ENCODE assay signal across 26 mouse cellular contexts in the genomic region with DNA sequence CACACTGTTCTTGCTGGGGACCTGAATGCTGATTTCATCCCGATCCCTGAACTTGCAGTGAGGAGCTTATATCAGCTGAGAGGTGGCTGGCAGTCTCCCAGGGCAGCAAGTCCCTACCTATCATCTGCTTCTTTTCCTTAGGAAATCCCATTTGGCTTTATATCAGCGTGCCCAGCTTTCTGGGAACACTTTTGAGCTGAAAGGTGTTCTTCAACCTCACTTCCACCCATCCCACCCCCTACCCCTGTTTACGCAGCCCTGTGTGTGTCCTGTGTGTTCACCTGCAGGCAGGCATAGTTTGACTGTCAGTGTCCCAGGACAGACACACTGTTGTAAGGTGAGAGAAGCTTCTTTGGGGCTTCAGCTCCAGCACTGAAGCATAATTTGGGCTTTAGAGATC.
"Had no signal": no experiment of that assay in that cellular context is flagged by ENCODE, and none has a peak within 500 bp of the region (broad histone marks: within the 10 kb centered on the region; RNA-seq: fewer than 3 reads in every experiment).

No protein-coding gene starts in this region.

- H3K27ac ChIP-seq: hindbrain, embryonic 13.5 days; hindbrain, embryonic 15.5 days; hindbrain, postnatal 0 days; kidney, embryonic 15.5 days; kidney, postnatal 0 days; limb, embryonic 12.5 days; liver, embryonic 13.5 days; liver, embryonic 15.5 days had no signal

- H3K9me3 ChIP-seq: heart, embryonic 12.5 days; hindbrain, embryonic 13.5 days; hindbrain, embryonic 15.5 days; kidney, embryonic 15.5 days; limb, embryonic 12.5 days; liver, embryonic 13.5 days; liver, embryonic 15.5 days had no signal

- H3K4me3 ChIP-seq: heart, embryonic 12.5 days; hindbrain, embryonic 13.5 days; hindbrain, embryonic 15.5 days; kidney, embryonic 15.5 days; limb, embryonic 12.5 days; liver, embryonic 13.5 days; liver, embryonic 15.5 days had no signal

- H3K36me3 ChIP-seq: heart, embryonic 12.5 days; hindbrain, embryonic 13.5 days; hindbrain, embryonic 15.5 days; kidney, embryonic 15.5 days; limb, embryonic 12.5 days; liver, embryonic 13.5 days; liver, embryonic 15.5 days had no signal

- H3K4me2 ChIP-seq: heart, embryonic 12.5 days; hindbrain, embryonic 13.5 days; hindbrain, embryonic 15.5 days; kidney, embryonic 15.5 days; limb, embryonic 12.5 days; liver, embryonic 11.5 days; liver, embryonic 13.5 days; liver, embryonic 15.5 days had no signal

- DNase-seq: gastrocnemius, postnatal 14 days; gastrocnemius, postnatal 36 days; heart, adult 18-20 months; heart, postnatal 10 days; heart, postnatal 36 days; kidney, adult 11 months; kidney, adult 2 months; kidney, adult 9 months; kidney, postnatal 14 days; kidney, postnatal 36 days; layer of hippocampus, adult 9-11 months; layer of hippocampus, postnatal 36 days; left cerebral cortex, postnatal 4 days; liver; liver, embryonic 13.5 days; liver, postnatal 0 days had no signal

- H3K9ac ChIP-seq: heart, embryonic 12.5 days; hindbrain, embryonic 13.5 days; hindbrain, embryonic 15.5 days; kidney, embryonic 15.5 days; limb, embryonic 12.5 days; liver, embryonic 13.5 days; liver, embryonic 15.5 days; liver, postnatal 0 days had no signal

- H3K27me3 ChIP-seq: heart, embryonic 12.5 days; hindbrain, embryonic 15.5 days; liver, embryonic 13.5 days; liver, embryonic 15.5 days had no signal

- H3K4me1 ChIP-seq: liver, embryonic 13.5 days; liver, embryonic 15.5 days had no signal

- ATAC-seq: hindbrain, postnatal 0 days; intestine, embryonic 16.5 days; liver, postnatal 0 days had no signal
